Comparison of ENCODE assay signal across 7 mouse cellular contexts in genomic region chr2:168590556-168590955, GRCm38 (mm10). TPM values are rescaled to one million over a fixed set of nuclear protein-coding genes. Genes with fewer than 3 reads are reported as not detected.
DNase-seq lines count a peak whose midpoint lies in the region; ATAC-seq and TF ChIP-seq lines count a peak whose summit lies in the region.

No protein-coding gene starts in this region.

- no peak for TF ChIP-seq RAD21 in CH12.LX (IDR thresholded peaks at IDR 0.05; ENCODE audit: low read depth, low read length)

- H3K9ac ChIP-seq in CH12.LX (ENCODE audit: insufficient read depth, low read depth): peak overlapping the region; percentile 13; the same call in 1 of the 2 replicates
- no peak overlapping the region; the same call in 1 of the 2 replicates for H3K9ac ChIP-seq in intestine, embryonic 14.5 days (ENCODE audit: low read length)
- no peak overlapping the region for H3K9ac ChIP-seq in midbrain, embryonic 15.5 days

- no peaks in the 10 kb centered on the region for H3K27me3 ChIP-seq in CH12.LX (replicated peaks)
- H3K27me3 ChIP-seq in intestine, embryonic 14.5 days (replicated peaks; ENCODE audit: control insufficient read depth, insufficient read depth, low read length): peaks cover 30% of the 10 kb centered on the region
- H3K27me3 ChIP-seq in midbrain, embryonic 15.5 days (replicated peaks): peaks cover 32% of the 10 kb centered on the region

- no peak for ATAC-seq in intestine, embryonic 14.5 days (replicated peaks; ENCODE audit: low FRiP score, low TSS enrichment, low read depth)
- ATAC-seq in midbrain, embryonic 15.5 days (replicated peaks): no peak

- H3K4me1 ChIP-seq in CH12.LX (ENCODE audit: control insufficient read depth in 1 of 2, insufficient read depth in 2 of 2): peaks cover 13 to 52% of the 10 kb centered on the region in 2 experiments
- peaks cover 27% of the 10 kb centered on the region for H3K4me1 ChIP-seq in bone marrow macrophage, adult 2 months (ENCODE audit: control insufficient read depth, insufficient read depth, low read length)
- H3K4me1 ChIP-seq in intestine, embryonic 14.5 days (replicated peaks; ENCODE audit: control insufficient read depth, insufficient read depth, low read length): 0 out of 2 replicates have a peak, but pooled peaks cover 3% of the 10 kb centered on the region
- peaks cover 26% of the 10 kb centered on the region for H3K4me1 ChIP-seq in midbrain, embryonic 15.5 days

- H3K36me3 ChIP-seq in CH12.LX (replicated peaks in 1 of 2; ENCODE audit: control insufficient read depth in 1 of 2, insufficient read depth in 1 of 2, low read length in 1 of 2): peaks cover 0 to 16% of the 10 kb centered on the region in 2 experiments
- no peaks in the 10 kb centered on the region for H3K36me3 ChIP-seq in intestine, embryonic 14.5 days (ENCODE audit: control insufficient read depth, insufficient read depth, low read length)
- H3K36me3 ChIP-seq in midbrain, embryonic 15.5 days (replicated peaks): no peaks in the 10 kb centered on the region

- in situ Hi-C loops in CH12.LX (cut with MboI; ENCODE audit: low pct_ligation_motif_present, low pct_unique_long_range_greater_than_20kb, low sequenced_read_pairs): loop anchor here (5.0 kb wide), 1 partner anchor 118 kb away; no protein-coding TSS in a partner anchor

- no peak for TF ChIP-seq POLR2A in CH12.LX (IDR thresholded peaks at IDR 0.05; ENCODE audit: low read depth, low read length)
- TF ChIP-seq POLR2A in bone marrow macrophage, adult 2 months (IDR thresholded peaks at IDR 0.05; ENCODE audit: borderline replicate concordance, low read depth, low read length): no peak

- 28% methylated on average over 10 of the region's 10 CpGs for WGBS in intestine, embryonic 14.5 days
- WGBS in midbrain, embryonic 15.5 days: 52% methylated on average over 10 of the region's 10 CpGs

- peak; percentile 72 for DNase-seq in CH12.LX (ENCODE audit: extremely low read depth)
- no peak for DNase-seq in intestine, embryonic 14.5 days (ENCODE audit: low spot score)
- no peak for DNase-seq in adrenal gland, postnatal 10 days
- DNase-seq in cerebellum, postnatal 14 days: no peak
- no peak for DNase-seq in adrenal gland, postnatal 36 days

- H3K4me3 ChIP-seq in CH12.LX (replicated peaks in 1 of 3; ENCODE audit: low read depth in 2 of 3, low read length in 2 of 3, poor library complexity in 1 of 3): peak overlapping the region in 2 of 3 experiments; percentile 69 to 74
- H3K4me3 ChIP-seq in bone marrow macrophage, adult 2 months (ENCODE audit: insufficient read depth, low read length): peak overlapping the region; percentile 88
- peak overlapping the region; percentile 35 for H3K4me3 ChIP-seq in intestine, embryonic 14.5 days (ENCODE audit: low read depth, low read length)
- H3K4me3 ChIP-seq in midbrain, embryonic 15.5 days: peak overlapping the region; percentile 32; the same call in 1 of the 2 replicates

- TF ChIP-seq CTCF in CH12.LX (conservative IDR thresholded peaks at IDR 0.05 in 1 of 2, IDR thresholded peaks at IDR 0.05 in 1 of 2; ENCODE audit: low read depth in 2 of 2, low read length in 2 of 2): no peak
- TF ChIP-seq CTCF in bone marrow macrophage, adult 2 months (IDR thresholded peaks at IDR 0.05; ENCODE audit: low read depth, low read length): no peak

- peak overlapping the region; percentile 37; the same call in 1 of the 2 replicates for H3K4me2 ChIP-seq in CH12.LX (ENCODE audit: insufficient read depth, low read depth, poor library complexity, severe bottlenecking)
- peak overlapping the region; percentile 51 for H3K4me2 ChIP-seq in intestine, embryonic 14.5 days (ENCODE audit: low read length)
- peak overlapping the region; percentile 58 for H3K4me2 ChIP-seq in midbrain, embryonic 15.5 days

- peak; percentile 32 for TF ChIP-seq EP300 in CH12.LX (IDR thresholded peaks at IDR 0.05; ENCODE audit: low read length)

- no peaks in the 10 kb centered on the region for H3K9me3 ChIP-seq in CH12.LX (replicated peaks; ENCODE audit: low read length)
- H3K9me3 ChIP-seq in intestine, embryonic 14.5 days (ENCODE audit: control insufficient read depth, low read length): no peaks in the 10 kb centered on the region
- H3K9me3 ChIP-seq in midbrain, embryonic 15.5 days: no peaks in the 10 kb centered on the region

- peak overlapping the region; percentile 39 for H3K27ac ChIP-seq in CH12.LX (ENCODE audit: insufficient read depth, low read depth)
- H3K27ac ChIP-seq in bone marrow macrophage, adult 2 months (ENCODE audit: insufficient read depth, low read depth, low read length): no peak overlapping the region
- no peak overlapping the region for H3K27ac ChIP-seq in intestine, embryonic 14.5 days (ENCODE audit: low read depth)
- H3K27ac ChIP-seq in midbrain, embryonic 15.5 days: no peak overlapping the region

- peaks cover 4% of the 10 kb centered on the region; the same call in 1 of the 2 replicates for H3K79me2 ChIP-seq in CH12.LX (replicated peaks; ENCODE audit: control insufficient read depth, extremely low read depth, insufficient read depth, poor library complexity, severe bottlenecking)

- dilution Hi-C loops in CH12.LX (cut with MboI; ENCODE audit: extremely low pct_ligation_motif_present, extremely low pct_unique_long_range_greater_than_20kb, low sequenced_read_pairs): no loop called here

TF ChIP-seq in CH12.LX, 34 proteins besides CTCF, POLR2A, EP300 and RAD21:
- no peak for TF ChIP-seq NRF1 (IDR thresholded peaks at IDR 0.05; ENCODE audit: low read depth, low read length)
- TF ChIP-seq TBP (conservative IDR thresholded peaks at IDR 0.05; ENCODE audit: low read depth, low read length): no peak
- peak; percentile 73 for TF ChIP-seq MYC (IDR thresholded peaks at IDR 0.05; ENCODE audit: low read depth, low read length)
- peak; percentile 45; the same call in 1 of the 2 replicates for TF ChIP-seq BHLHE40 (IDR thresholded peaks at IDR 0.05; ENCODE audit: low read depth, low read length)
- TF ChIP-seq CHD2 (IDR thresholded peaks at IDR 0.05; ENCODE audit: low read length): 0 out of 2 replicates have a peak, but pooled peaks have one; percentile 36
- no peak for TF ChIP-seq USF2 (conservative IDR thresholded peaks at IDR 0.05; ENCODE audit: low read depth, low read length)
- peak; percentile 59 for TF ChIP-seq MXI1 (IDR thresholded peaks at IDR 0.05; ENCODE audit: low read depth, low read length)
- peak; percentile 89 for TF ChIP-seq MAX (IDR thresholded peaks at IDR 0.05; ENCODE audit: low read length)
- TF ChIP-seq ELF1 (IDR thresholded peaks at IDR 0.05; ENCODE audit: low read depth, low read length): peak; percentile 81
- TF ChIP-seq SIN3A (IDR thresholded peaks at IDR 0.05; ENCODE audit: low read length): peak; percentile 21; the same call in 1 of the 2 replicates
- TF ChIP-seq IRF4 (IDR thresholded peaks at IDR 0.05; ENCODE audit: low read depth, low read length): peak; percentile 83
- TF ChIP-seq ZC3H11A (IDR thresholded peaks at IDR 0.05; ENCODE audit: low read depth, low read length): no peak

RNA-seq across cellular contexts. Expression of gene Nfatc2, which starts 10.9 kb away (rescaled TPM):
- total RNA-seq in CH12.LX (2012; rRNA removed) (2.9 and 3.6 TPM in 2 replicates), CH12.LX (2014; rRNA removed) (1.3 and 1.8 TPM in 2 replicates)
- polyA plus RNA-seq in CH12.LX (2012; ENCODE audit: insufficient read length, low read depth): 3.2 and 4.8 TPM in 2 replicates
- 49.4 and 61.9 TPM in 2 replicates for polyA plus RNA-seq in bone marrow macrophage, adult 2 months (2012; ENCODE audit: insufficient read depth, insufficient read length, missing spikeins)
- polyA plus RNA-seq in intestine, embryonic 14.5 days (2014; fragmentation: Nextera tagmentation; extraction: Ambion mirVana): 2.3 TPM in 2 replicates
- 3.8 and 3.9 TPM in 2 replicates for polyA plus RNA-seq in midbrain, embryonic 15.5 days (2015; fragmentation: Nextera tagmentation; extraction: Ambion mirVana)
- 1 to 10 TPM; 2.7 to 5.0 TPM for total RNA-seq in adrenal gland, postnatal 10 days (2021)
- total RNA-seq in adrenal gland, postnatal 36 days (2021): 1 to 10 TPM; 2.6 to 3.0 TPM

Comparison
In these comparisons a context has a peak if more than half of its experiments do, and no peak if none do; other contexts are left out.
1. H3K4me3 ChIP-seq: peak in every context shown above with its lines; median percentile 88 in bone marrow macrophage, adult 2 months; 72 in CH12.LX; 35 in intestine, embryonic 14.5 days; 32 in midbrain, embryonic 15.5 days.